Mouse (Mus musculus): ENCODE data around the gene Vmn1r204. TPM values are rescaled to one million over a fixed set of nuclear protein-coding genes. Genes with fewer than 3 reads are reported as not detected.
"Not testable (repeated sequence)": the region's sequence is repeated elsewhere in the genome, so short reads cannot be mapped to it uniquely, and the experiment has no call there.

Vmn1r204 gene
- not detected in 2 replicates for polyA plus RNA-seq (2012; ENCODE audit: insufficient read depth, insufficient read length, low replicate concordance, missing spikeins)

DNA sequence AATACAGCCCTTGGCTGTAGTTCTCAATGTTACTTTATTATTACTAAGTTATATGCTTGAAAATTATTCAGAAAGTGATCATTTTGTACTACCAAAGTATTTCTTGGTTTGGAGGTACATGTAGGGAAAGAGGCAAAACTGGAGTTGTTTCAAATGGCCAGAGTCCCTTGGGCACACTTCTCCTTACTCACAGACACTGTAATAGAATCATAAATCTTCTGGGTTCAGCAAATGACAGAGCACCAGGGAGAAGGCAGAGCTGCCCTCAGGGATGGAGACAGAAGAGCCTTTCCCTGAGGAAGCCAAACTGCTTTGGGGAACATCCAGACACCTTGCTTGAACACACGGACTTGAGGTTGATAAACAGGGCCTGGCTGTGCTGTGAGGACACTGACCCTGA is at the start of gene Vmn1r204:
Gene Vmn1r204 (plus strand): TSS at position 301 of the 400 bp plus-strand sequence.
- H3K4me1 ChIP-seq (ENCODE audit: control insufficient read depth, insufficient read depth, low read length); H3K4me3 ChIP-seq (ENCODE audit: insufficient read depth, low read depth, low read length); H3K27ac ChIP-seq (ENCODE audit: insufficient read depth, low read depth, low read length): not testable (repeated sequence)
- whole genome bisulfite sequencing, result 53% methylated on average over 1 of the region's 1 CpGs

DNA sequence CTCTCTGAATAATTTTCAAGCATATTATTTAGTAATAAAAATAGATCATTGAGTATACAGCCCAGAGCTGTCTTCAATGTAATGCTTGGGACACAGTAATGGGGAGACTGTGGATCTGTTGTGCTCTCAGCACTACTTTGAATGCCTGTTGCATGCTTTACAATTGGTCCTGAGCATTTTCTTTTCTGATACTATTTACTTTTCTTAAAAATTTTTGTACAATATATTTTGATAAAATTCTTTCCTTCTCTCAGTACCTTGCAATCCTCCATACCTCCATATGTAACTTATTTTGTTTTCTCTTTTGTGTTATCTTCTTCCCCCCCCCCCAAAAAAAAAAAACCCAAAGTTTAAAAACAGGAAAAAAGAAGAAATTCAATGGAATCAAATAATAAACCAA is 47.7 kb upstream of the Vmn1r204 start, which contains the start of gene Vmn1r202:
Gene Vmn1r202 (minus strand): TSS at position 101 of the 400 bp plus-strand sequence.
- Histone ChIP-seq H3K4me3 (ENCODE audit: insufficient read depth, low read depth, low read length) (no peak within 1 kb of the TSS), H3K4me1 (ENCODE audit: control insufficient read depth, insufficient read depth, low read length) (no peaks in the 10 kb centered on the region), H3K27ac (ENCODE audit: insufficient read depth, low read depth, low read length) (no peak within 1 kb of the TSS)
- TF ChIP-seq POLR2A (IDR thresholded peaks at IDR 0.05; ENCODE audit: insufficient read depth, low read depth, low read length), result no peak

DNA sequence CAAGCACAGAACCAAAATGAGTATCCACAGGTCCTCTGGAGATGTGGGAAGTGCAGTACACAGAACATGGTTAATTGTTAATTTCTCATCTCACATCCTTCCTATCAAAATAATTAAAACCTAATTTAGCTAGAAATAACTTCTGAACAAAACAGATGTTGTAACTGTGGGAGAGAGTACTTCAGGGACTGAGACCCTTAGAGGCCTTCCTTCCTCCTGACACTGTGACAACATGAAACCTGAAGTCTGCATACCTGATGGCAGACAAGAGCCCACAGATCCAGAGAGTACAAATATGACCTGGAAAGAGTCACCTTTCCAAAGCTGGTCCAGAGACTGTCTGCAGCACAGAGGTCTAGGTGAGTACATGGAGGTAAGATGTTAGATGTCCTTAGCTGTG is 35.2 kb upstream of the Vmn1r204 start, which contains the start of gene Vmn1r203:
Gene Vmn1r203 (plus strand): TSS at position 301 of the 400 bp plus-strand sequence.
- TF ChIP-seq CTCF (IDR thresholded peaks at IDR 0.05; ENCODE audit: insufficient read depth, low read depth, low read length) (no peak), POLR2A (IDR thresholded peaks at IDR 0.05; ENCODE audit: insufficient read depth, low read depth, low read length) (no peak)
- Histone ChIP-seq H3K4me3 (ENCODE audit: insufficient read depth, low read depth, low read length) (no peak within 1 kb of the TSS), H3K4me1 (ENCODE audit: control insufficient read depth, insufficient read depth, low read length) (no peaks in the 10 kb centered on the region), H3K27ac (ENCODE audit: insufficient read depth, low read depth, low read length) (no peak within 1 kb of the TSS)

DNA sequence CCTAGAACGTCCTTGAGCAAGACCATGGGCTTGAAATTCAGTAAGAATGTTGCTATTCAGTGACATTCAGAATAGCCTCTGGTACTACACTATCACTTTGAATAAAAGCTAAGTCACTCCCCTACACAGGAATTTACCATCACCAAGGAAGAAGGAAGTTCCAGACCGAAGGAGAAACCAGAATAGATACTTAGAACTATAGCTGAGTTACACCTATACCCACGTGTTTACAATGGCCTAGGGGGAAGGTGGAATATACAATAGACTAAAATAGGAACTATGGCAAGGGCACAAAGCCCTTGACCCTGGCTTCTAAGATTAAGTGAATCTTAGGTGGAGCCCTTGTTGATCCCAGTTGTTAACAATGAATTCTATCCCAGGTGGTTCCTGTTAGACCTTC is 21.9 kb downstream of the Vmn1r204 start:
- H3K4me3 ChIP-seq (ENCODE audit: insufficient read depth, low read depth, low read length); H3K4me1 ChIP-seq (ENCODE audit: control insufficient read depth, insufficient read depth, low read length); H3K27ac ChIP-seq (ENCODE audit: insufficient read depth, low read depth, low read length): not testable (repeated sequence)
- 79% methylated on average over 3 of the region's 3 CpGs for WGBS

DNA sequence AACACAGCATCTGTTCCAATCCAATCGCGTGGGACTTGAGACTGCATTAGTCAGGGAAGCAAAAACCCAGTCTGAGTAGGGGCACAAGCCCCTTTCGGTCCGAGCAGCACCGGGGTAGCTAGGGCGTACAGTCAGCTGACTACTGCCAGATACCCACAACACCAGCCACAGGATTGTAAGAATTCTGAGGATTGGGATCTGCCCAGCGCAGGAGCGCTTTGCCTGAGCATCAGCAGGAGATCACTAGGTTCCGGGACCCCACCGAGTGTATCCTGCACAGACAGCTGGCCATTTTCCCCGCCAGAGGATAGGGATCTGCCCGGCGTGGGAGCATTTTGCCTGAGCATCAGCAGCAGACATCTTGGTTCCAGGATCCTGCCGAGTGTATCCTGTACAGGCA is 30.3 kb downstream of the Vmn1r204 start:
- 84% methylated on average over 14 of the region's 14 CpGs for WGBS
- not testable (repeated sequence) for H3K27ac ChIP-seq (ENCODE audit: insufficient read depth, low read depth, low read length); H3K4me3 ChIP-seq (ENCODE audit: insufficient read depth, low read depth, low read length); H3K4me1 ChIP-seq (ENCODE audit: control insufficient read depth, insufficient read depth, low read length)

DNA sequence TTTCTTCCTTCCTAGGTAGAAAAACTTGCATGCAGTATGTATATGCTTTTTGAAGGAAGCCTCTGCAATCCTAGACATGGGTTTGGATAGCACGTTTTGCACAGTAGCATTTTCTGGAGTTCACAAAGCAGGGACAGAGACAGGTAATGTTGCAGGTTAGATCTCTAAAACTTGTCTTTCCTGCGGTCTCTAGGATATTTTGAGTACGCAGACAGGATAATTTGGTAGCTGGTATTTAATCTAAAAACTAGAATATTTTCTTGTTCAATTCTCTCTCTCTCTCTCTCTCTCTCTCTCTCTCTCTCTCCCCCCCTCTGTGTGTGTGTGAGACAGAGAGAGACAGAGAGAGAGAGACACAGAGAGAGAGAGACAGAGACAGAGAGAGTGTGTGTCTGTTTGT is 39.9 kb downstream of the Vmn1r204 start, which contains the start of gene Vmn1r205:
Gene Vmn1r205 (minus strand): TSS at position 101 of the 400 bp plus-strand sequence.
- TF ChIP-seq POLR2A (IDR thresholded peaks at IDR 0.05; ENCODE audit: insufficient read depth, low read depth, low read length) (no peak), CTCF (IDR thresholded peaks at IDR 0.05; ENCODE audit: insufficient read depth, low read depth, low read length) (no peak)
- no peaks in the 10 kb centered on the region for H3K4me1 ChIP-seq (ENCODE audit: control insufficient read depth, insufficient read depth, low read length)
- H3K27ac ChIP-seq (ENCODE audit: insufficient read depth, low read depth, low read length), result no peak within 1 kb of the TSS
- 90% methylated on average over 3 of the region's 3 CpGs for WGBS
- no peak within 1 kb of the TSS for H3K4me3 ChIP-seq (ENCODE audit: insufficient read depth, low read depth, low read length)

Other genes starting within 250 kb of the Vmn1r204 start
- gene Vmn1r197, start 228.6 kb upstream of the Vmn1r204 start, polyA plus RNA-seq (2012; ENCODE audit: insufficient read depth, insufficient read length, low replicate concordance, missing spikeins), result not detected in 2 replicates
- not detected in 2 replicates for gene Vmn1r198, start 202.8 kb upstream of the Vmn1r204 start, polyA plus RNA-seq (2012; ENCODE audit: insufficient read depth, insufficient read length, low replicate concordance, missing spikeins)
- gene Vmn1r199, start 173.4 kb upstream of the Vmn1r204 start, polyA plus RNA-seq (2012; ENCODE audit: insufficient read depth, insufficient read length, low replicate concordance, missing spikeins), result not detected in 2 replicates
- not detected in 2 replicates for gene Vmn1r200, start 162.8 kb upstream of the Vmn1r204 start, polyA plus RNA-seq (2012; ENCODE audit: insufficient read depth, insufficient read length, low replicate concordance, missing spikeins)
- gene Vmn1r201, start 81.3 kb upstream of the Vmn1r204 start, polyA plus RNA-seq (2012; ENCODE audit: insufficient read depth, insufficient read length, low replicate concordance, missing spikeins), result not detected in 2 replicates
- not detected in 2 replicates for gene Vmn1r202, start 47.8 kb upstream of the Vmn1r204 start, polyA plus RNA-seq (2012; ENCODE audit: insufficient read depth, insufficient read length, low replicate concordance, missing spikeins)
- not detected in 2 replicates for gene Vmn1r203, start 35.1 kb upstream of the Vmn1r204 start, polyA plus RNA-seq (2012; ENCODE audit: insufficient read depth, insufficient read length, low replicate concordance, missing spikeins)
- not detected in 2 replicates for gene Vmn1r205, start 39.8 kb downstream of the Vmn1r204 start, polyA plus RNA-seq (2012; ENCODE audit: insufficient read depth, insufficient read length, low replicate concordance, missing spikeins)
- not detected in 2 replicates for gene Vmn1r206, start 71.1 kb downstream of the Vmn1r204 start, polyA plus RNA-seq (2012; ENCODE audit: insufficient read depth, insufficient read length, low replicate concordance, missing spikeins)
- gene Vmn1r207-ps, start 176.4 kb downstream of the Vmn1r204 start, polyA plus RNA-seq (2012; ENCODE audit: insufficient read depth, insufficient read length, low replicate concordance, missing spikeins), result not detected in 2 replicates
- gene Vmn1r208, start 224.2 kb downstream of the Vmn1r204 start, polyA plus RNA-seq (2012; ENCODE audit: insufficient read depth, insufficient read length, low replicate concordance, missing spikeins), result not detected in 2 replicates